Mouse (Mus musculus) R1 (cell line): ENCODE results near the gene Auts2.

ENCODE experiments used
- DNase-seq: peaks from one replicate; pipeline ENCODE4 v3.0.0-alpha.2; 2018; ENCODE audit warnings: low read depth, low spot score

The Auts2 gene

GRCm38 (mm10) chr5:131581110-131582050, 961.8 kb downstream of the Auts2 start:
- DNase-seq, result no peak

DNA sequence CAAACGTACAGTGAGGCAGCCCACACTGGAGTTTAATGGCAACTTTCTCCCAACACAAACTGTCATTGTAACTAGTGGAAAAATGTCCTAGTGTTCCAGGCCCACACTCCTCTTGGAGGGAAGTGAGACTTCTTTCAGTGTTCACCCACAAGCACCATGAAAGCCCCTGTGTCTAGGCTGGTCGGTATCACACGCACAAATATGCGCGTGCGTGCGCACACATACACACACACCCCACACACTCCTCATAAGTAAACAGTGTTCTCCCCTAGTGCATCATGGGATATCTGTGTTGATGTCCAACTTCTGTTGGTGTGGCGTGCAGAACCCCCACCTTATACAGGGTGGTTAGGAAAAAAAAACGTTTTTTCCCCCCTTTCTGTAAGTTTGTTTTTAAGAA, 964.4 kb downstream of the Auts2 start:
- DNase-seq, result no peak

GRCm38 (mm10) chr5:131575733-131576265, 967.3 kb downstream of the Auts2 start:
- DNase-seq, result peak; percentile 43

GRCm38 (mm10) chr5:131575086-131575514, 968.0 kb downstream of the Auts2 start:
- no peak for DNase-seq

DNA sequence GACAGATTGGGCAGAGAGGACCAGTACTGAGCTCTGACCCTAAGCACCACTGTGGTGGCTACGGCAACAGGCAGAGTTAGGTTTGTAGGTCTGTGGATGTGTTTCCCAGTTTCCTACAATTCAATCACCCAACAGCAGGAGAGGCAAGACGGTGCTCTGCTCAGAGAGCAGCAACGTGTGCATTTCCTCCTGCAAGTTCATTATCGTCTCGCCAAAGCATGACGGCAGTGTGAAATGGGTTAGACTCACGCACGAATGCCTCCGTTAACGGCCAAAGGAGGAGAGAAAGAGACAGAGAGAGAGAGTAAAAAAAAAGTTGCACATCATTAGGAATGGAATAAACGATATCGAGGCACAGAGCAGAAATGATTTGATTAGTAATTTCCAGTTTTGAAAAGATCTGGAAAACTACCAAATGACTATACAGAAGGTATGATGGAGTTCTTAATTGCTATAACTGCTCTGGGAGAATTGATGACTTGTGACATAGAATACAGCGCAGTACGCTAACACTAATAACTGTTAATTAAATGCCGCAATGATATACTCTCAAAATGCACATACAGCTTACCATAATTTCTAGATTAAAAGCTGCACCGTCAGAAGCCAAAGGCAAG, 968.6 kb downstream of the Auts2 start:
- DNase-seq, result no peak

DNA sequence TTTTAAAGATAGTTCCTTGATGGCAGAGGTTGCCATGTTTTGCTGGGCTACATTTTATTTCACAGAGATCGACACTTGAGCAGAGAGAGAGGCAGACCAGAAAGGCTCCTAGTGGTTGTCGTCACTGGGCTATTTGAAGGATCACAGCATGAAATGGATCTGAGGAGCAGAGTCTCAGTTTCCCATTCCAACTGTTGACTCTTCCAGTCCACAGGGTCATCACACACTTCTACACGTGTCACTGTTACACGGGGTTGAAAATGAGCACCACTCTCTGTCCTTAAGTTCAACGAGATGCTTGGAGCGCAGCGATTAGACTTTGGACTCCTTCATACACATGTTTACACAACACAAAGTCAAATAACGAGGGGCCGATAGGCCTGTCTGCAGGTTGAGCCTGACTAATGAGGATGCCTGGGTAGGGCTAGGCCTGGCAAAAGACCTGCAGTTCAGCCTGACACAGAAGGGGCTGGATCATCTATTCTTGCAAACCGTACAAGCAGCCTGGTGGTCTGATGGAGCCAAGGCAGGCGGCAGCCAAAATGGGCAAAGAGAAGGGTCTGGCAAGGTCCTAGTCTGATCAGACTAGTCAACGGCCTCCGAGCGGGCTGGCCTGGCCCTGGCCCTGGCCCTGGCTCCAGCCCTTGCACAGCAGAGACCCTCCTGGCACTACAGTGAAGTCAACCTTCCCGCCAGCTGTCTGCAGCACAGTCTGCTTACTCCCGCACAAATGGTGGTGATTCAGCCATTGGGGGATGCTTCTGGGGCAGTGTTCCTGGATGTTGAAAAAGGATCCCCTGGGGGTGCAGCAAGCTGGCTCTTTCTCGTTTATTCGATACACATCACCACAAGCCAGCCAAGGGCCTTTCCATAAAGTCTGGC, 969.6 kb downstream of the Auts2 start:
- peak; percentile 21 for DNase-seq

DNA sequence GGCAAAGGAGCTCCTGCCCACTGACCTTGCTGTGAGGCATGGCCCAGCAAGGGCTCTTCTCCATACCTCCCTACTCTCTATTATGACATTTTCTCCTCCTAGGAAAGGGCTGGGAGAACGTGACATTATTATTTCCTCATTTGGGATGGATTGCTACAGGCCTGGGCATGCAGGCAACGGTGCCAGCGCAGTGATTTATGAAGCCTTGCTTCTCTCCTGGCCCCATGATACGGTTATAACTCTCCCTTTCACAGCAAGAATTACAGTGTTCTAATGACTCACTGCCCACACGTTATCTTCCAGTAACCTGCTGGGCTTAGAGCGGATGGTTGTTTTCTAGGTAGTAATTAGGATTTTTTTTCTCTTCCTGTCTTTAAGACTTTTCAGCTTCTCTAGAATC, 977.1 kb downstream of the Auts2 start:
- no peak for DNase-seq

GRCm38 (mm10) chr5:131563630-131564252, 979.4 kb downstream of the Auts2 start:
- peak; percentile 95 for DNase-seq

DNA sequence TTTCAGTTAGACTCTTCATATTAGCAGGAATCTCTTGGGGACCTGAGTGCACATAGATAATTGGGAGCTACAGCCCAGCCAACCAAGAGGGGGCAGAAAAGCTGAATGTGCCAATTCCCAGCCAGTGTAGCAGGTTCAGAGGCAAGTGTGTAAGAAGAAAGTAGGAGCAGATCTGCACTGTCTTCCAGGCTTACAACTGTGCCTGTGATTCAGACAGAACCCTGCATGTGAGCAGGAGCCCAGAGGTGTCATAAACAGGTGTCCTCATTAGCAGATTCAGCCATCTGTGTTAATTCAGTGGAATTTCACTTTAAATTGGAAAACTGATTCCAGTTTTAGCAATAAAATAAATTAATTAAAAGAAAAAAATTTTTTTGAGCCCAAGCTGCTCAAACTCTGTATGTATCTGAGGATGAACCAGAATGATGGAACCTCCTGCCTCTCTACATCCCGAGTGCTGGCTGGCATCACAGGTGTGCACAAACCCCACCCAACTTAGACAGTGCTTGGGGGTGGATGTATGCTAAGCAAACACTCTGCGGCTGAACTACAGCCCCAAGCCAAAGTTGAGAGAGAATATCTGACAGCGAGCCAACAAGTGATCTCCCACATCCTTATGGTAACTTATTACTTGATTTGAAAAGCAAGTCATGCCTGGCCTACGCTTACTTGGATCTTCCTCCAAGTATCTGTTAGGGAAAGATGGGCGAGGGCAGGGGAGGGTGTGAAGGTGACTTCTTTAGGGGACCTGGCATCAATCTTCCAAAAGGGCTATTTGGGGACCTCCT, 982.2 kb downstream of the Auts2 start:
- no peak for DNase-seq

DNA sequence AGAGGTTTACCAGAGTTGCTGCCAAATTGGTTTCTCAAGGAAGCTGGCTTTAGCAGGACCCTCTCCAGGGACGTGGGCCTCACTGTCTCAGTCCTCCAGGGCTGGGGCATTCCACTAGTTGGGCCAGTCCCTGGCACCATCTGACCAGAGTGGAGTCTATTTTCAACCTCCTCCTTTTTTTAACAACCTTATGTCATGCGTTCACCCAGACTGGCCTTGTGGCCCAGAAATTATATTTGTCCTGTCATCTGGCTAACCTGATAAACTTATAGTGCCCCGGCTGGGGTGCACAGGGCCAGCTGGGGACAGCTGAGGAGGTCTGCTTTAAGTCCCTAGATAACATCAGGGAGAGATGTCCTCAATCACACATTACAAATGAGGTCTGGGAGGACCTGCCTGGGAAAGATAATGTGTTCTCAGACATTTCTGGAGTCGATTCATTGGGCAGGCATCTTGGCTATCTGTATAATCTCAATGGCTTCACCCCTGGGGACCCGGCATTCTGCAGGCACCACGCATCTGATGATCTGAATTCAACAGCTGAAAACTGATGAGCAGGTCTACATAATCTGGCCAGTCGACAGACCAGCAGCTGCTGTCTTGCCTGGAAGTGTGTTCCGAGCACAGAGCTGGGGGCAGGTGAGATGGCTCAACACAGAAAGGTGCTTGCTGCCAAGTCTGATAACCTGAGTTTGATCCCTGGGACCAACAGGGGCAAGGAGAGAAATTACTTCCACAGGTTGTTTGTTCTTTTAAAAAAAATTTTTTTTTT, 984.6 kb downstream of the Auts2 start:
- DNase-seq, result no peak

- peak; percentile 86 for DNase-seq
Measured at GRCm38 (mm10) chr5:131557591-131558385, 985.4 kb downstream of the Auts2 start.

GRCm38 (mm10) chr5:131548932-131549563, 994.1 kb downstream of the Auts2 start:
- DNase-seq, result no peak

GRCm38 (mm10) chr5:131547926-131548325, 995.2 kb downstream of the Auts2 start:
- DNase-seq, result no peak

DNA sequence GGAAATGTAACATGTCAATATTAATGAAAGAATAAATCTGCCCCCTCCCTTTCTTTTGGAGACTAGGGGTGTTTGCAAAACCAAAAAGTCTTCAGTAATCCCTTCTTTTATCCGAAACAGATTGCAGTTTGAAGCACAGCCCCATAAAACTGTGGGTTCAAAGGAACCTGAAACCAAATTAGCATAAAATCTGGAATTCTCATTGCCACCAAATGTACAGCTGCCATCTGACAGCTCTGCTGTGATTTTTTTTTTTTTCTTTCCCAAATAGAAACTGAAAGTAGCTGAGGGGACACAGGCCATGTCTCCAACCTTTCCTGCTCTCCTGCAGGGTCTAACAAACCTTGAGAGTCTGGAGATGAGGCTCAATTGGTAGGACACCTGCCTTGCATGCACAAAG, 996.7 kb downstream of the Auts2 start:
- DNase-seq, result no peak

GRCm38 (mm10) chr5:131544381-131544780, 998.8 kb downstream of the Auts2 start:
- DNase-seq, result no peak

DNA sequence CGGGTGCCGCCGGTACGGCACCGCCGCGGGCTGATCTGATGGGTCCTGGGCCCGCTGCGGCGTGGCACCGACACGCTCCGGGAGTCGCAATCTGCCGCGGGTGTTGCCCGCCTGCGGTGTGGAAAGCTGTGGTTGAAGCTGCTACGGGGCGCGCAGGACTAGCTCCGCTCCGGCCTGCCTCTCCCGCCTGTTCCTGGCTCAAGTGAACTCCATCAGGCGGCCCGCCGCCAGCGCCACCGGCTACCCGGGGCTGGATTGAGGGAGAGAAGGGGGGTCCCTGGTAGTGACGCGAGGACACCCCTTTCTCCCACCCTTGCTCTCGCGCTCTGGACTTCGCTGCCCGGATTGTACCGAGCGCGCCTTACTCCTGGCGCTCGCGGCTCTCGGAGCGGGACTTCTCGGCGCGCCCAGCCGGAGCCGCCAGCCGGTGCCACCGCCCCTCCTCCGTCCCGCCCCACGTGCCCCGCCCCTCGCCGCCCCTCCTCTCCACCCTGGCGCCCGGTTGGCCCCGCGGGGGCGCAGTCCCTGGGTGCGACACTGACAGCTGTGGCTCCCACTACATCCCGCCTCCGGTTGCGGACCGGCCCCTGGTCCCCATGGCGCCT, 1004.7 kb downstream of the Auts2 start:
- peak; percentile 72 for DNase-seq

GRCm38 (mm10) chr5:131537831-131538310, 1005.3 kb downstream of the Auts2 start:
- peak; percentile 79 for DNase-seq
